In the genomic region with DNA sequence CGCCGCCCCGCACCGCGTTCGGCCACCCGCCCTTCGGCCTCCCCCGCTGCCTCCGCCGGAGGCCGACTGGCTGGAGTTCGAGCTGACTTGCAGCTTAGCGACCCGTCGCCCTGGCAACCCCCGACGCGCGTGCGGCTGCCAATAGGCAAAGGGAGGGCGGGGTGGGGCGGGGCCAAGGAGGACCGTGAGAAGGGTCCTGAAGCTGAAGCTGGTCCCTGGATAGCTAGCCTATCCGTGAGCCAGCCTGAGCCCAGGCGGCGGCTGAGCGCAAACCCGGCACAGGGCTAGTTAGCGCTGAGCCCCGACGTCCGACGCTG, we compare ENCODE assay signal across 8 mouse cellular contexts. TPM values are rescaled to one million over a fixed set of nuclear protein-coding genes. Genes with fewer than 3 reads are reported as not detected.
DNase-seq lines count a peak whose midpoint lies in the region; ATAC-seq lines count a peak whose summit lies in the region.

No protein-coding gene starts in this region.

- no peak overlapping the region for H3K27ac ChIP-seq in brown adipose tissue, adult 24 weeks (replicated peaks; ENCODE audit: low read depth, low read length)
- no peak overlapping the region for H3K27ac ChIP-seq in heart, embryonic 14.5 days (replicated peaks in 1 of 2; ENCODE audit: control insufficient read depth in 1 of 2, insufficient read depth in 1 of 2, low read depth in 2 of 2, low read length in 2 of 2)

- no peak overlapping the region for H3K9ac ChIP-seq in heart, embryonic 14.5 days (ENCODE audit: low read length)

- peaks cover 98% of the 10 kb centered on the region for H3K27me3 ChIP-seq in heart, embryonic 14.5 days (ENCODE audit: control insufficient read depth, insufficient read depth, low read length)

- intact Hi-C loops in left cerebral cortex, postnatal 4 days (cut with DNase I), result no loop called here

- WGBS in heart, embryonic 14.5 days, result under 1% methylated on average over 28 of the region's 34 CpGs

- no peak for ATAC-seq in heart, embryonic 14.5 days (ENCODE audit: insufficient number of reproducible peaks, insufficient read depth, low FRiP score, low read depth)
- ATAC-seq in monocyte, adult 5-6 weeks (replicated peaks; ENCODE audit: insufficient number of reproducible peaks, low FRiP score, low TSS enrichment, poor library complexity, severe bottlenecking), result no peak

- no peaks in the 10 kb centered on the region for H3K9me3 ChIP-seq in heart, embryonic 14.5 days (ENCODE audit: control insufficient read depth, low read length)

- H3K4me3 ChIP-seq in brown adipose tissue, adult 24 weeks (ENCODE audit: insufficient read depth, low read depth, low read length), result 0 out of 2 replicates have a peak overlapping the region, but pooled peaks have one; percentile 7
- H3K4me3 ChIP-seq in heart, embryonic 14.5 days (ENCODE audit: control insufficient read depth in 1 of 2, insufficient read depth in 1 of 2, low read depth in 1 of 2, low read length in 2 of 2), result peak overlapping the region; percentile 50 to 51

- DNase-seq in left cerebral cortex, postnatal 4 days, result peak; percentile 81
- DNase-seq in left cerebral cortex, adult 11 months (ENCODE audit: low spot score), result no peak
- DNase-seq in kidney, postnatal 10 days, result peak; percentile 88
- DNase-seq in lung, postnatal 10 days, result peak; percentile 72
- peak; percentile 73 for DNase-seq in retina, postnatal 7 days (ENCODE audit: low read depth, low spot score)

- no peaks in the 10 kb centered on the region for H3K4me1 ChIP-seq in brown adipose tissue, adult 24 weeks (ENCODE audit: control insufficient read depth, insufficient read depth, insufficient read length, low read length)
- H3K4me1 ChIP-seq in heart, embryonic 14.5 days (ENCODE audit: control insufficient read depth in 2 of 2, insufficient read depth in 2 of 2, low read length in 2 of 2), result peaks cover 9 to 20% of the 10 kb centered on the region in 2 experiments

- H3K4me2 ChIP-seq in heart, embryonic 14.5 days (ENCODE audit: low read length), result peak overlapping the region; percentile 74

- no peaks in the 10 kb centered on the region for H3K36me3 ChIP-seq in heart, embryonic 14.5 days (ENCODE audit: control insufficient read depth, insufficient read depth, low read length)

RNA-seq across cellular contexts. Expression of gene Lrrc10b, which starts 0.2 kb away (rescaled TPM):
- 1 to 10 TPM; 3.7 to 5.0 TPM for total RNA-seq in left cerebral cortex, postnatal 4 days (2021)
- polyA plus RNA-seq in brown adipose tissue, adult 24 weeks (2012; ENCODE audit: insufficient read depth, insufficient read length, missing spikeins), result not detected in 2 replicates
- polyA plus RNA-seq in heart, embryonic 14.5 days (2014; fragmentation: Nextera tagmentation; extraction: Ambion mirVana), result 0.09 and 0.22 TPM in 2 replicates
- 0.21 to 0.29 TPM in 2 of 3 replicates, not detected in the other for total RNA-seq in monocyte, adult 5-6 weeks (2017)

RNA-seq across cellular contexts. Expression of gene Ppp1r32, which starts 25.3 kb away (rescaled TPM):
- total RNA-seq in left cerebral cortex, postnatal 4 days (2021), result 1 to 10 TPM in 1 of 2 experiments, under 1 TPM in 1; 0.87 to 1.9 TPM
- not detected in 2 replicates for polyA plus RNA-seq in brown adipose tissue, adult 24 weeks (2012; ENCODE audit: insufficient read depth, insufficient read length, missing spikeins)
- polyA plus RNA-seq in heart, embryonic 14.5 days (2014; fragmentation: Nextera tagmentation; extraction: Ambion mirVana), result not detected in 2 replicates
- total RNA-seq in monocyte, adult 5-6 weeks (2017), result 0.67 TPM in 1 of 3 replicates, not detected in the others
